Mouse (Mus musculus) megakaryocyte, embryonic 14.5 days (primary cell): ENCODE results near the gene Nktr. TPM values are rescaled to one million over a fixed set of nuclear protein-coding genes. Genes with fewer than 3 reads are reported as not detected.

ENCODE experiments used
- H3K27me3 ChIP-seq: replicated peaks from 2 replicates; pipeline ENCODE3; 2012; ENCODE audit warnings: inconsistent platforms
- H3K36me3 ChIP-seq: replicated peaks from 2 replicates; pipeline ENCODE3; 2012; ENCODE audit warnings: low read length, inconsistent platforms, mixed read lengths
- H3K4me1 ChIP-seq: 2 replicates; pipeline ENCODE4 v1.6.1; 2012; ENCODE audit warnings: inconsistent platforms
- H3K4me3 ChIP-seq: replicated peaks from 2 replicates; pipeline ENCODE3; 2012; ENCODE audit warnings: moderate library complexity, mild to moderate bottlenecking, inconsistent platforms
- H3K9me3 ChIP-seq: 2 replicates; pipeline ENCODE4 v1.6.1; 2012; ENCODE audit warnings: inconsistent platforms
- FLI1 ChIP-seq: IDR thresholded peaks from 2 replicates; pipeline ENCODE4 v1.6.1; 2012; ENCODE audit warnings: low read length, inconsistent platforms, mixed read lengths
- GATA1 ChIP-seq: IDR thresholded peaks from 3 replicates; pipeline ENCODE4 v1.6.1; 2012; ENCODE audit warnings: mixed read lengths, low read length, inconsistent platforms, borderline replicate concordance
- polyA plus RNA-seq: library from polyadenylated mRNA; stranded (reverse); fragments of >175 nt; gene quantifications from 2 replicates; pipeline ENCODE4 v1.2.3, GENCODE M21; 2012; ENCODE audit warnings: low replicate concordance; ENCODE audit not compliant: insufficient read depth

The Nktr gene
- polyA plus RNA-seq, 1 experiment = 4.4 TPM

DNA sequence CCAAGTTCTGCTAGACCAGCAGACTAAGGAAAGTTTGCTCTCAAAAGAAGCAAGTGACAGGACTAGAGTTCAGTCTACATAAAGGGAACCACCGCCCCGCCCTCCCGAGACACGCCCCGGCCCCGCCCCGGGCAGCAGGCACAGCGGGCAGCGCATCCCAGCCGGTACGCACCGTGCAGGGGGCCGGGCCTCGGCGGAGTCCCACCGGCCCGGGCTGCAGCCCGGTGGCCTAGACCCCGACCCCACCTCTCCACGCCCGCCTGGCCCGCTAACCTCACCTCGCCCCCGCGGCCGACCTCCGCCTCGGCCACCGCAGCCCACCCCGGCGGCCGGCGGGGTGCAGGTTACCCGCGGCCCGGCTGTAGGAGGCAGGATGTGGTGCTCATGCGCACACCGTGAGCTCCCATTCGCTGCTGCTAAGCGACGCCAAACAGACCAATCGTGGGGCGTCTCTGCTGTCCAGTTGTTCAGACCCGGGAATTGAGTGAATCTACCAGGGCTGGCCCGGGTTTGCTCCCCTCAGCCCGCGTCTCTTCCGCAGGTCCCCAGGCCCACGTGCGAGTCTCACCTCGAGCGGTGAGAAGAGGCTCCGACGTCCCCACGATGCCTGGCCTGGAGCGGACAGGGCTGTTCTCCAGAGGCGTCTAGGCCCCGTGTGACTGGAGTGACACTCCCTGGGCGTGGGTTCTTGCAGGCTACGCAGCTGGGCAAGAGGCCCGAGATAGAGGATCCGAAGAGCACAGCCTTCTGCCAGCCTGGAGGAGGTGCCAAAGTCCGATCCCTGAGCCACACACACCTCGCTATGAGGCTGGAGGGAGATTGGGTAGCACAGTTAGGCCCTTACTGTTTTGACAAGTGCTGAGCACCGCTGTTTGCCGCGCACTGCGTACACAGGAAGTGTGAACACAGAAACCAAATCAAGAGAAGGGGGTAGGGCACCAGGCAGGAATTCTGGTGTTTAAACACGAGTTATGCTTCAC is 14.0 kb upstream of the Nktr start, which contains the start of gene Sec22c:
Sec22c (minus strand) TSS at position 845 of the 980 bp plus-strand sequence.
- peaks cover 14% of the 10 kb centered on the region for H3K36me3 ChIP-seq
- TF ChIP-seq FLI1 (no peak), GATA1 (no peak)
- peaks cover 77% of the 10 kb centered on the region for H3K4me1 ChIP-seq

DNA sequence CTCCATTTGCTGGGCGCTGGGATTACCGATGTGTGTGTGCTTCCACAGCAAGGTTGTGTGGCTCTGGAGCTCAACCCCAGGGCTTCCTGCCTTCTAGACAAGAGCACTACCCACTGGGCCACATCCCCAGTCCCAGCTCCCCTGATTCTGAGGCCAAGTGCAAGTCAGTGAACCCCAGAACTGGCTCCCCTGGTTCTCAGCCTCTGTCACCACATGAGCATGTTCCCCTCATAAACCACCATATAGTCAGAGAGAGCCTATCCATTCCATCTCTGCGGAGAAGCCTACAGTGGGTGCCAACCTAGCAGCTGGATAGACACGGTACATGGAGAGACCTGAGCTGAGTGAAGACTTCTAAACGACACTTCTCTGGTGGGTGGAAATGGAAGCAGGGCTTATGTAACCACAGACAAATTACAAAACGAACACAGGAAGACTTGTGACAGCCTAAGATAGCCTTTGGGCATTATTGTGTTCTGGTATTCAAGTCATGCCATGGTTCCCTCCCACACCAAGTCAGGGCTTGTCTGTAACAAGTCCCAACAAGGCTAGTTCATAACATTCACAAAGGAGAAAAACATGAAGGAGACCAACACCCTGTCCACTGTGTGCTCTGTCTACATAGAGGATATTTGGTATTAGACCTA is 12.8 kb upstream of the Nktr start:
- Histone ChIP-seq H3K4me1 (peaks cover 84% of the 10 kb centered on the region), H3K36me3 (peaks cover 4% of the 10 kb centered on the region), H3K27me3 (no peaks in the 10 kb centered on the region), H3K9me3 (no peaks in the 10 kb centered on the region), H3K4me3 (peak overlapping the region; percentile 97)
- no peak for TF ChIP-seq GATA1
- TF ChIP-seq FLI1 = no peak

More for the DNA sequence above, 14.0 kb upstream of the Nktr start, which contains the start of gene Sec22c:
- Histone ChIP-seq H3K27me3 (no peaks in the 10 kb centered on the region), H3K9me3 (no peaks in the 10 kb centered on the region), H3K4me3 (peak within 1 kb of the TSS; percentile 97)

- Histone ChIP-seq H3K27me3 (no peaks in the 10 kb centered on the region), H3K4me1 (peaks cover 87% of the 10 kb centered on the region), H3K36me3 (peaks cover 12% of the 10 kb centered on the region), H3K4me3 (peak overlapping the region; percentile 89), H3K9me3 (no peaks in the 10 kb centered on the region)
- TF ChIP-seq FLI1 = no peak
- TF ChIP-seq GATA1 = no peak
Observed at GRCm38 (mm10) chr9:121707801-121708200, 11.2 kb upstream of the Nktr start.

DNA sequence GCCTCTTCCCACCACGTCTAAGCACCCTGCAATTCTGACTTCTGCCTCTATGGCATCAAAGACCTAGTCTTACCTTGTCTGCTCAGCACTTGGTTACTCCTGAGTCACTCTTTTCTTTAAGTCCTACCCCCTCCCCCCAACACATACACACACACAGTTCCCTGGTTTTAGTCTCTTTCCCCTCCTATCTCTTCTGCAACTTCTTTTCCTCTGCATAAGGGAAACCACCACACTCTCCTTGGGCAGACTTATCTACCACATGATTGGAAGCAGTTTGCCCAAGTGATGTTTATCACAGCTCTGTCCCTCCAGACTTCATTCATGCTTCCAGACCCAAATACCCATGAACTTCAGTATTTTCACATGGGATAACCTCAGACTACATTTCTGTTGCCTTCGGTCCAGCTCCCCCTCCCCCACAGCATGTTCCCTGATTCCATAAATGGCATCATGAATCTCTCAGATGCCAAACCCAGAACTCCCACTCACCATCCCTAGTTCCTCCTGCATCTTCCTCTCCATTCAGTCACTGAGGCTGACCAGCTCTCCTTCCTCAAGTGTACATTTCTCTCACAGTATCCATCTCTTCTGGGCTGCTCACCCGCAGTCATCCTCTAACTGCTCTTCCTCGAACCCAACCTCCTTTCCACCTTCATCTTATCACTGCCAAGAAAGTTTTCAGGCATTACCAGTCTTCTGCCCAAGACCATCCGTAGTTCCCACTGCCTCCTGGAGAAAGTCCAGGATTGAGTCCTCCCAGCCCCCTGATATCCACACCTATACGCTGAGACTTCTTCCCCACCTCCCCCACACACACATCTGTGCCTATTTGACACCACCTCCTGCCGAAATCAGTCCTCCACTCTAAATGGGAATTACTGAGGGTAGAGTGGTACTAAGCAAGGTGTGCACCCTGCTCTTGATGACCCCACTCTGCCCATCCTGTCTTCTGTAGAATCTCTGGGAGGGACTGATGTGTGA is 10.2 kb upstream of the Nktr start:
- TF ChIP-seq GATA1 (no peak), FLI1 (no peak)
- H3K9me3 ChIP-seq = no peaks in the 10 kb centered on the region
- H3K4me1 ChIP-seq = peaks cover 82% of the 10 kb centered on the region
- H3K27me3 ChIP-seq = no peaks in the 10 kb centered on the region
- H3K36me3 ChIP-seq = peaks cover 21% of the 10 kb centered on the region
- H3K4me3 ChIP-seq = peak overlapping the region; percentile 89

- peaks cover 76% of the 10 kb centered on the region for H3K4me1 ChIP-seq
- no peaks in the 10 kb centered on the region for H3K27me3 ChIP-seq
- TF ChIP-seq GATA1 (no peak), FLI1 (no peak)
- H3K4me3 ChIP-seq = peak within 1 kb of the TSS; percentile 96
- H3K36me3 ChIP-seq = peaks cover 23% of the 10 kb centered on the region
- no peaks in the 10 kb centered on the region for H3K9me3 ChIP-seq
Observed at GRCm38 (mm10) chr9:121709898-121710583, 8.9 kb upstream of the Nktr start, which contains the start of gene Ss18l2. Ss18l2 (plus strand) TSS chr9:121710329.

DNA sequence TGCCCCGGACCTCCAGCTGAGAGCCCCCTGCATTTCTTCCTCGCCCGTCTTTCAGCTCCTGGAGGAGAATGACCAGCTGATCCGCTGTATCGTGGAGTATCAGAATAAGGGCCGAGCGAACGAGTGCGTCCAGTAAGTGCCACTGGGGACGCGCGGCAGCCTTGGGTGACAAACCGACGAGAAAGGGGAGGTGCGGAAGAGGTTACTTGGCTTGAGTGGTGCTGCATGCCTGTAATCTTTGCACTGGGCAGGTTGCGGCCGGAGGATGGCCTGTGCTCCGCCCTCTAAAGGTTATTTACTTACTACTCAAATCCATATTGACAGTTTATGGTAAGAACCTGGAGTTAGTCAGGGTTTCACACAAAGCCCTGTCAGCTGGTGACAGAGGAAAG is 8.4 kb upstream of the Nktr start:
- Histone ChIP-seq H3K9me3 (no peaks in the 10 kb centered on the region), H3K4me1 (peaks cover 75% of the 10 kb centered on the region), H3K4me3 (peak overlapping the region; percentile 96), H3K36me3 (peaks cover 23% of the 10 kb centered on the region), H3K27me3 (no peaks in the 10 kb centered on the region)
- TF ChIP-seq FLI1 (no peak), GATA1 (no peak)

- no peak for TF ChIP-seq FLI1
- TF ChIP-seq GATA1 = no peak
- peaks cover 40% of the 10 kb centered on the region for H3K4me1 ChIP-seq
- 0 out of 2 replicates have a peak, but pooled peaks cover 3% of the 10 kb centered on the region for H3K9me3 ChIP-seq
- H3K27me3 ChIP-seq = no peaks in the 10 kb centered on the region
- peaks cover 29% of the 10 kb centered on the region for H3K36me3 ChIP-seq
- no peak overlapping the region for H3K4me3 ChIP-seq
Observed at GRCm38 (mm10) chr9:121717048-121717447, 1.9 kb upstream of the Nktr start.

GRCm38 (mm10) chr9:121718070-121718705 is 781 bp upstream of the Nktr start:
- peaks cover 18% of the 10 kb centered on the region for H3K36me3 ChIP-seq
- 0 out of 2 replicates have a peak, but pooled peaks cover 3% of the 10 kb centered on the region for H3K9me3 ChIP-seq
- H3K27me3 ChIP-seq = no peaks in the 10 kb centered on the region
- peak overlapping the region; percentile 100 for H3K4me3 ChIP-seq
- H3K4me1 ChIP-seq = peaks cover 38% of the 10 kb centered on the region
- TF ChIP-seq FLI1 (no peak), GATA1 (no peak)
